Mouse (Mus musculus) yolk sac, embryonic 10.5 days (tissue): Measurements from ENCODE around the gene Efnb2.

Experiments used
- DNase-seq: peaks from one replicate; pipeline ENCODE4 v3.0.0-alpha.2; 2017; ENCODE audit warnings: low spot score

The Efnb2 gene

GRCm38 (mm10) chr8:8661103-8661758 lies at the start of gene Efnb2:
TSS of gene Efnb2 (minus strand) at chr8:8661242.
- DNase-seq = peak; percentile 95

- no peak for DNase-seq
Measured at GRCm38 (mm10) chr8:8704813-8705212, 43.8 kb upstream of the Efnb2 start.

GRCm38 (mm10) chr8:8703668-8704067 lies 42.6 kb upstream of the Efnb2 start:
- no peak for DNase-seq

GRCm38 (mm10) chr8:8700821-8701220 lies 39.8 kb upstream of the Efnb2 start:
- DNase-seq = no peak

- no peak for DNase-seq
Measured at GRCm38 (mm10) chr8:8700229-8700628, 39.2 kb upstream of the Efnb2 start.

GRCm38 (mm10) chr8:8690146-8691092 lies 29.4 kb upstream of the Efnb2 start, which contains the start of gene Arglu1:
TSS of gene Arglu1 (minus strand) at chr8:8690521.
- peak; percentile 91 for DNase-seq

- DNase-seq = peak; percentile 79
Measured at GRCm38 (mm10) chr8:8689454-8690145, 28.6 kb upstream of the Efnb2 start.

GRCm38 (mm10) chr8:8688823-8689453 lies 27.9 kb upstream of the Efnb2 start:
- no peak for DNase-seq

- no peak for DNase-seq
Measured at GRCm38 (mm10) chr8:8685517-8685916, 24.5 kb upstream of the Efnb2 start.

GRCm38 (mm10) chr8:8682697-8683096 lies 21.7 kb upstream of the Efnb2 start:
- DNase-seq = no peak

- no peak for DNase-seq
Measured at GRCm38 (mm10) chr8:8678236-8678635, 17.2 kb upstream of the Efnb2 start.

GRCm38 (mm10) chr8:8674864-8675263 lies 13.8 kb upstream of the Efnb2 start:
- no peak for DNase-seq

GRCm38 (mm10) chr8:8661759-8662138 lies 707 bp upstream of the Efnb2 start:
- peak; percentile 87 for DNase-seq

- no peak for DNase-seq
Measured at GRCm38 (mm10) chr8:8660307-8661098, 539 bp downstream of the Efnb2 start.

- DNase-seq = peak; percentile 26
Measured at GRCm38 (mm10) chr8:8659503-8660306, 1.3 kb downstream of the Efnb2 start.

GRCm38 (mm10) chr8:8658426-8659224 lies 2.4 kb downstream of the Efnb2 start:
- peak; percentile 71 for DNase-seq

- no peak for DNase-seq
Measured at GRCm38 (mm10) chr8:8657692-8658355, 3.2 kb downstream of the Efnb2 start.

- no peak for DNase-seq
Measured at GRCm38 (mm10) chr8:8656578-8657441, 4.2 kb downstream of the Efnb2 start.
